Mouse (Mus musculus): Measurements from ENCODE around the gene Cdh23. TPM values are rescaled to one million over a fixed set of nuclear protein-coding genes. Genes with fewer than 3 reads are reported as not detected.

Cdh23 gene
- total and polyA plus RNA-seq, 2 experiments from 2014 or later: 1.9 to 13.1 TPM

DNA sequence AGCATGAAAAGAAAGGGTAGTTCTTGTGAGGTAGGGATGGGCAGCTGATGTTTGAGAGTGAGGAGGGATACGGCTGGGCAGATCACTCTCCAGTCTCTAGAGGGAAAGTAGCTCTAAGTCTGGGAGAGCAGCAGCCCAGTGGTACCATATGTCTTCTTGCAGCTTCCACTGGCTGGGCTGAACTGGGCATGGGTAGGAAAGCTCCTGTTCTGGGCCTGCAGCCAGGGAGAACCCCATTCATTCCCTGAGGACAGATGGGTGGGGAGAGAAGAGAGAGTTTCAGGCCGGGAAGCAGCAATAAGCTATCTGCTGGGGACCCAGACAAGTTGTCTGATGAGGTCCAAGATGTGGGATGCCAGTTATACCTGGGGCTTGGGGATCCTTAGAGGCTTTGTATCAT is 326.2 kb downstream of the Cdh23 start:
- Histone ChIP-seq H3K9ac (no peak overlapping the region), H3K27me3 (ENCODE audit: insufficient read depth, low read length) (no peaks in the 10 kb centered on the region), H3K4me1 (ENCODE audit: insufficient read depth) (no peaks in the 10 kb centered on the region), H3K36me3 (ENCODE audit: insufficient read depth) (no peaks in the 10 kb centered on the region), H3K27ac (ENCODE audit: low read depth, low read length) (no peak overlapping the region), H3K4me2 (ENCODE audit: low read depth) (no peak overlapping the region), H3K9me3 (ENCODE audit: low read length) (no peaks in the 10 kb centered on the region), H3K4me3 (ENCODE audit: low read depth, low read length) (no peak overlapping the region)
- ATAC-seq (peak; percentile 61), DNase-seq (peak; percentile 50)
- 41% methylated on average over 2 of the region's 2 CpGs for WGBS
- no peak for TF ChIP-seq CTCF (IDR thresholded peaks at IDR 0.05; ENCODE audit: low read depth)

DNA sequence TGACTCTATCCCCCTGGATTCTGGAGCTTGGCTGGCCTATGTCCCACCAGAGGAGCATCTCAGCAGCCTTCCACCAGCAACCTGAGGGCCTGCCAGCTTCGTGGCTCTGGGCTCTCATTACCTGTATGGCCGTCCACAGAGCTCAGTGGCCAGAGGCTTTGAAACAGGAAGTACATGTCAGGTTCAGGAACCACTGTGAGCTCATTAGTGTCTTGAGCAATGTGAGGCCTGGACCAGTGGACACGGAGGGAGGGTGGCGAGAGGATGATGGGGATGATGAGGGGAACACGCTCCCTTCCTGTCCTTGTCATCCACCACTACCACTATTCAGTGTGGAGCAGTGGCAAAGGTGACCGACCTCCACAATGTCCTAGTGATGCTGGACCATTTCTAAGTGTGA is 326.9 kb downstream of the Cdh23 start:
- no peaks in the 10 kb centered on the region for H3K36me3 ChIP-seq (ENCODE audit: insufficient read depth)
- H3K27me3 ChIP-seq (ENCODE audit: insufficient read depth, low read length): no peaks in the 10 kb centered on the region
- DNase-seq: no peak
- H3K9ac ChIP-seq: no peak overlapping the region
- H3K4me3 ChIP-seq (ENCODE audit: low read depth, low read length): no peak overlapping the region
- 92% methylated on average over 6 of the region's 6 CpGs for WGBS
- H3K27ac ChIP-seq (ENCODE audit: low read depth, low read length): no peak overlapping the region
- H3K9me3 ChIP-seq (ENCODE audit: low read length): no peaks in the 10 kb centered on the region
- H3K4me2 ChIP-seq (ENCODE audit: low read depth): no peak overlapping the region
- no peak for ATAC-seq
- TF ChIP-seq CTCF (IDR thresholded peaks at IDR 0.05; ENCODE audit: low read depth): no peak
- H3K4me1 ChIP-seq (ENCODE audit: insufficient read depth): no peaks in the 10 kb centered on the region

DNA sequence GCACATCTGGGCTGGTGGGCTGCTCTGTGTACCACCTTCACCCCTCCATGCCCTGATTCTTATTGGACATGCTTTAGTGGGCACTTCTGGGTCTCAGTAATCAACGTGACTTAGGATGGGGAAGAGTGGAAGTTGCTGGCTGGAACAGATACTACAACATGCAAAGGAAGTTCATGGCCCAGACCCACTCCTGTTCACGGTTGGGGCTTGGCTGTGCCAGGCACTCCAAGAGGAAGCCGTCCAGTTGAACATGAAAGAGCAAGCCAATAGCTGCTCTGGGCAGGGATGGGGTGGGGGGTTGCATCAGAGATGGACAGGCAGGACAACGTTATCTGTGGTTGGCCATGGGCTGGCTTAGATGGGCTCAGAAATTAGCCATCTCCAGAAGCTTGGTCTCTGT is 328.4 kb downstream of the Cdh23 start:
- Histone ChIP-seq H3K4me1 (ENCODE audit: insufficient read depth) (no peaks in the 10 kb centered on the region), H3K9me3 (ENCODE audit: low read length) (no peaks in the 10 kb centered on the region), H3K36me3 (ENCODE audit: insufficient read depth) (no peaks in the 10 kb centered on the region), H3K4me3 (ENCODE audit: low read depth, low read length) (no peak overlapping the region), H3K27me3 (ENCODE audit: insufficient read depth, low read length) (no peaks in the 10 kb centered on the region), H3K9ac (no peak overlapping the region), H3K4me2 (ENCODE audit: low read depth) (no peak overlapping the region), H3K27ac (ENCODE audit: low read depth, low read length) (no peak overlapping the region)
- ATAC-seq: no peak
- DNase-seq: no peak
- no peak for TF ChIP-seq CTCF (IDR thresholded peaks at IDR 0.05; ENCODE audit: low read depth)
- 75% methylated on average over 4 of the region's 4 CpGs for WGBS

DNA sequence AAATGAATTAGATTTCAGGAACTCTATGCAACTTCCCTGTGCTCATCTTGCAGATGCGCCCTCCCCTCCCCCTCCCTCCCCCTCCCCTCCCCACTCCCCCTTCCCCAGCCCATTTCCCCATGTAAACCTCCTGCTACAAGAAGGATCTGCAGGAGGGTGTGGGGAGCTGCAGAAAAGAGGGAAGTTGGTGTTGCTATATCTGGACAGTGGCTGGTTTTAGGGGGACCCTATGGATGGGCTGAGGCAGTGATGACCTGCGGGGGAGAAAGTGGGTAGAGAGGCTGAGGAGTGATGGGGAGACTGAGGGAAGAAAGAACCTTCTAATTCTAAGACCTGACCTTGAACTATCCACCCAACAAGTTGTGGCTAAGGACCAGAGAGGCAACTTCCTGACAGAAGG is 329.1 kb downstream of the Cdh23 start:
- DNase-seq: no peak
- H3K27ac ChIP-seq (ENCODE audit: low read depth, low read length): no peak overlapping the region
- no peak overlapping the region for H3K9ac ChIP-seq
- ATAC-seq: no peak
- H3K36me3 ChIP-seq (ENCODE audit: insufficient read depth): no peaks in the 10 kb centered on the region
- H3K4me1 ChIP-seq (ENCODE audit: insufficient read depth): no peaks in the 10 kb centered on the region
- WGBS: 95% methylated on average over 2 of the region's 2 CpGs
- H3K27me3 ChIP-seq (ENCODE audit: insufficient read depth, low read length): no peaks in the 10 kb centered on the region
- no peak overlapping the region for H3K4me2 ChIP-seq (ENCODE audit: low read depth)
- H3K9me3 ChIP-seq (ENCODE audit: low read length): no peaks in the 10 kb centered on the region
- no peak overlapping the region for H3K4me3 ChIP-seq (ENCODE audit: low read depth, low read length)
- TF ChIP-seq CTCF (IDR thresholded peaks at IDR 0.05; ENCODE audit: low read depth): no peak

DNA sequence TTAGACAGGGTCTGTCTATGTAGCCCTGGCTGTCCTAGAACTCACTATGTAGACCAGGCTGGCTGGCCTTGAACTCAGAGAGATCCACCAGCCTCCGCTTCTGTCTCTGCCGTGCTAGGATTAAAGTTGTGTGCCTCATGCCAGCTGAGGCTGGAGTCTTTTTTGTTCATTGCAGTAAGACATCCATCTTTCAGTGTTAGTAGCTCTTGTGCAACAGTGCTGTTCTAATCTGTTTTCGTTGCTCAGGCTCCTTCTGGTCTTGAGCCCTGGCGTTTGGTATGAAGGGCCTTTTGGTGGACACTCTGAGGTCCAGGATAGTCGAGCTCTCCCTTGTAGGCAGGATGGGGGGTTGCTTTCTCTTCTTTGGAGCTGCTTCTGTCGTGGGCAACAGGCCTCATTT is 332.9 kb downstream of the Cdh23 start:
- DNase-seq: no peak
- Histone ChIP-seq H3K4me1 (ENCODE audit: insufficient read depth) (no peaks in the 10 kb centered on the region), H3K4me2 (ENCODE audit: low read depth) (no peak overlapping the region), H3K36me3 (ENCODE audit: insufficient read depth) (no peaks in the 10 kb centered on the region), H3K27ac (ENCODE audit: low read depth, low read length) (no peak overlapping the region), H3K27me3 (ENCODE audit: insufficient read depth, low read length) (no peaks in the 10 kb centered on the region), H3K4me3 (ENCODE audit: low read depth, low read length) (no peak overlapping the region), H3K9me3 (ENCODE audit: low read length) (no peaks in the 10 kb centered on the region), H3K9ac (no peak overlapping the region)
- 61% methylated on average over 6 of the region's 6 CpGs for WGBS
- no peak for ATAC-seq
- no peak for TF ChIP-seq CTCF (IDR thresholded peaks at IDR 0.05; ENCODE audit: low read depth)

DNA sequence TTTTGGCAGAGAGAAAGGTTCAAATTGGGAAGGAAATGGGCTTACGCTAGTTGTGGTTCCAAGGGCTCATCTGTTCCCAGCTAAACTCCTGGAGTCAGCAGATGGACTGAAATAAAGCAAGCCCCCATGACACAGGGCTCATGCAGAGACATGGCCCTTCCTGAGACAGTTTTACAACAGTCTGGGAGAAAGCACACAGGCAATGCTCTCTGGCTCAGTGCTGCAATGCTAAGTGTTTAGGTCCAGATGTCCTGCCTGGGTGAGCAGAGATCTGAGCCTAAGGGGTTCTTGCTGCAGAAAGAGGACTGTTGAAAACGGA is 334.0 kb downstream of the Cdh23 start:
- Histone ChIP-seq H3K9me3 (ENCODE audit: low read length) (no peaks in the 10 kb centered on the region), H3K4me2 (ENCODE audit: low read depth) (no peak overlapping the region), H3K27ac (ENCODE audit: low read depth, low read length) (no peak overlapping the region), H3K9ac (no peak overlapping the region), H3K27me3 (ENCODE audit: insufficient read depth, low read length) (no peaks in the 10 kb centered on the region), H3K36me3 (ENCODE audit: insufficient read depth) (no peaks in the 10 kb centered on the region), H3K4me1 (ENCODE audit: insufficient read depth) (no peaks in the 10 kb centered on the region), H3K4me3 (ENCODE audit: low read depth, low read length) (no peak overlapping the region)
- peak; percentile 53 for ATAC-seq
- DNase-seq: no peak
- 59% methylated on average over 2 of the region's 2 CpGs for WGBS
- TF ChIP-seq CTCF (IDR thresholded peaks at IDR 0.05; ENCODE audit: low read depth): no peak

DNA sequence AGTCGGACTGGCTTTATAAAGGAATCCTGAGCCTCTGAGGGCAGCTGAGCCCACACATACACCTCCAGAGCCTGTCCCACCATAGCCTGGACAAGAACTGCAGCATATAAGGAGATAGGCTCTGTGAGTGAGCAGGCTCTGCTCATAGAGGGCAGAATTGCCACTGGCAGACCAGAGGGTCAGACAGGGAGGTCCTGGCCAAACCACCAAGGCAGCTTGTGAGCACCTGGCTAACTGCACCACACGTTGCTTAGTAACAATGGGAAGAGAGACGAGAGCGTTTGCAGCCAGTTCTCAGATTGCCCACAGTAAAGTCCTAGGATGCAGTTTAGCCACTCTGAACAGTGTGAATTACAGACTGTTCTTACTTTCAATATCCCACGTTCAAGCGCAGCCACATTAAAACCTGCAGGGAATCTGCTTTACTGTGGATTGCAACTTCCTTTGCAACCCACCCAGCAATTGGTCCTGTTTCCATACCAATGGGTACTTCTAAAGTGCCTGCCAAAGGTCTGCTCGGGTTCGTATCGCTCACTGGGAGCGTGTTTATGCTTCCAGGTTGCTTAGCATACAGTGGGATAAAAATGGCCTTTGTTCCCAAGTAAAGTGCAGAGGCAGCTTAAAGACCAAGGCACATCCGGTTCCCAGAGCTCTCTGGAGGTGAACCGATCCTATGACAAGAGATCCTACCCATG is 334.5 kb downstream of the Cdh23 start:
- DNase-seq: no peak
- no peak for TF ChIP-seq CTCF (IDR thresholded peaks at IDR 0.05; ENCODE audit: low read depth)
- 53% methylated on average over 12 of the region's 12 CpGs for WGBS
- Histone ChIP-seq H3K4me1 (ENCODE audit: insufficient read depth) (no peaks in the 10 kb centered on the region), H3K9ac (no peak overlapping the region), H3K4me3 (ENCODE audit: low read depth, low read length) (no peak overlapping the region), H3K36me3 (ENCODE audit: insufficient read depth) (no peaks in the 10 kb centered on the region), H3K9me3 (ENCODE audit: low read length) (no peaks in the 10 kb centered on the region), H3K27ac (ENCODE audit: low read depth, low read length) (no peak overlapping the region), H3K4me2 (ENCODE audit: low read depth) (no peak overlapping the region), H3K27me3 (ENCODE audit: insufficient read depth, low read length) (no peaks in the 10 kb centered on the region)
- ATAC-seq: peak; percentile 37

All from forebrain, postnatal 0 days (tissue).